Mouse (Mus musculus) hindbrain, embryonic 12.5 days (tissue): ENCODE results near the gene Gm12166. TPM values are rescaled to one million over a fixed set of nuclear protein-coding genes. Genes with fewer than 3 reads are reported as not detected.
A peak's percentile ranks its signal among the peaks of the same experiment; 100 is the strongest.
"Not testable (repeated sequence)": the region's sequence is repeated elsewhere in the genome, so short reads cannot be mapped to it uniquely, and the experiment has no call there.

Experiments
- ATAC-seq: fragments of 200-750 bp; cut with Nextera tagmentation; 2 replicates; pipeline ENCODE4 v1.8.0; 2017; ENCODE audit warnings: moderate TSS enrichment; ENCODE audit not compliant: low FRiP score
- H3K27ac ChIP-seq: fragments of 300-500 bp; sonication (generic); 2 replicates; pipeline ENCODE4 v1.5.1; 2016; ENCODE audit warnings: mild to moderate bottlenecking
- H3K27me3 ChIP-seq: fragments of 300-500 bp; sonication (generic); 2 replicates; pipeline ENCODE4 v1.6.1; 2016; ENCODE audit warnings: mild to moderate bottlenecking
- H3K36me3 ChIP-seq: fragments of 300-500 bp; sonication (generic); 2 replicates; pipeline ENCODE4 v1.6.1; 2016; ENCODE audit warnings: mild to moderate bottlenecking
- H3K4me1 ChIP-seq: fragments of 300-500 bp; sonication (generic); 2 replicates; pipeline ENCODE4 v1.6.1; 2016
- H3K4me2 ChIP-seq: fragments of 300-500 bp; sonication (generic); replicated peaks from 2 replicates; pipeline ENCODE4 v1.6.1; 2016; ENCODE audit warnings: mild to moderate bottlenecking
- H3K4me3 ChIP-seq: fragments of 300-500 bp; sonication (generic); 2 replicates; pipeline ENCODE4 v1.5.1; 2016; ENCODE audit warnings: mild to moderate bottlenecking
- H3K9ac ChIP-seq: fragments of 300-500 bp; sonication (generic); 2 replicates; pipeline ENCODE4 v1.6.1; 2016; ENCODE audit warnings: mild to moderate bottlenecking, moderate library complexity
- H3K9me3 ChIP-seq: fragments of 300-500 bp; sonication (generic); replicated peaks from 2 replicates; pipeline ENCODE4 v1.6.1; 2016; ENCODE audit warnings: mild to moderate bottlenecking
- WGBS: fragments of 180-500 bp; shearing (Covaris S2); methylation state at CpG from one replicate; pipeline ENCODE4 v1.1.7; 2016; 5-methylcytosine and 5-hydroxymethylcytosine counted together
- polyA plus RNA-seq: library from polyadenylated mRNA; unstranded; fragments of >200 nt; fragmentation: Nextera tagmentation; extraction: Ambion mirVana; gene quantifications from 2 replicates; pipeline ENCODE4 v1.2.1, GENCODE M21; 2016

Gene Gm12166
- 2.7 and 5.6 TPM in 2 replicates for polyA plus RNA-seq

GRCm38 (mm10) chr11:46052105-46052659 is at the start of gene Gm12166:
Gm12166 (minus strand) TSS chr11:46052321.
- H3K4me3 ChIP-seq, H3K27me3 ChIP-seq, H3K9ac ChIP-seq, H3K27ac ChIP-seq, H3K36me3 ChIP-seq, H3K9me3 ChIP-seq, ATAC-seq: not testable (repeated sequence)
- H3K4me1 ChIP-seq, result peaks cover 16% of the 10 kb centered on the region
- 36% methylated on average over 19 of the region's 19 CpGs for WGBS
- 0 out of 2 replicates have a peak within 1 kb of the TSS, but pooled peaks have one; percentile 13 for H3K4me2 ChIP-seq

DNA sequence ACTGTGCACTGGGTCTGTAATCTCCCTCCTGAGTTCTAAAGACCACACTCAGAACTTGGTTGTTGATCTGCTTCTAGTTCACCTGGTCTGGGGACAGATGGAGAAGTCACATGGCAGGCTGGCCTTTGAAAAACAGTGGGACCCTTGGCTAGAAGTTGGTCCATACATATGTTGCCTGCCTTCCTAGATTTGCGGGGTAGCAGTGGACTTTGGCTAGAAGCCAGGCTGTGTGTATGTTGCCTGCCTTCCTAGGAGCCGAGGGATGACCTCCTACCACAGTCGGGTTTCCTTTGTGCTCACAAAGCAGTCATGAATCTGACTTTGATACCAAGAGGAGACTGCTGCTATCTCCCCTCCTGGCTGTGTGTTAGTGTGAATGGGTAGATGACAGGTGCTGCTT is 44.9 kb upstream of the Gm12166 start:
- H3K27me3 ChIP-seq, result no peaks in the 10 kb centered on the region
- H3K27ac ChIP-seq, result no peak overlapping the region
- peaks cover 17% of the 10 kb centered on the region for H3K36me3 ChIP-seq
- no peak overlapping the region for H3K4me3 ChIP-seq
- WGBS, result 82% methylated on average over 3 of the region's 3 CpGs
- no peaks in the 10 kb centered on the region for H3K9me3 ChIP-seq
- no peak overlapping the region for H3K9ac ChIP-seq
- 0 out of 2 replicates have a peak, but pooled peaks cover 3% of the 10 kb centered on the region for H3K4me1 ChIP-seq
- ATAC-seq, result no peak
- no peak overlapping the region for H3K4me2 ChIP-seq

DNA sequence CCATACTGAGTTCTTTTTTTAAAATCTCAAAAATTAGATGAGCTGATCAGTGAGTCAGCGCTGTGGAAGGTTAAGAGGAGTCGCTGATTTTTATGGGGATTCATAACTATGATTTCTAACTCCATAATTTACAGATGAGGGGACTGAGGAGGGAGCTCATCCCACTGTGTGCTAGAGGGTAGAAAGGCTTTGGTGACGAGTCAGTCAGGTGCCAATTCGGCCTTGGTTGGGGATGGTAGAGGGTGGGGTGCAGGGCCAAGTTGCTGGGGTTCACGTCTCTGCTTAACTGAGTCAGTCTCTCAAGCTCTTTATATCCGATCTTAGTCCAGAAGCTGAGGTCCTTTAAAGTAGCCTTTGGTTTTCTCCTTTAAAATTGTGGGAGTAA is 44.1 kb upstream of the Gm12166 start:
- Histone ChIP-seq H3K27me3 (no peaks in the 10 kb centered on the region), H3K27ac (no peak overlapping the region), H3K9me3 (no peaks in the 10 kb centered on the region), H3K4me1 (0 out of 2 replicates have a peak, but pooled peaks cover 3% of the 10 kb centered on the region), H3K9ac (no peak overlapping the region), H3K4me3 (no peak overlapping the region), H3K36me3 (peaks cover 16% of the 10 kb centered on the region), H3K4me2 (no peak overlapping the region)
- 94% methylated on average over 6 of the region's 6 CpGs for WGBS
- no peak for ATAC-seq

DNA sequence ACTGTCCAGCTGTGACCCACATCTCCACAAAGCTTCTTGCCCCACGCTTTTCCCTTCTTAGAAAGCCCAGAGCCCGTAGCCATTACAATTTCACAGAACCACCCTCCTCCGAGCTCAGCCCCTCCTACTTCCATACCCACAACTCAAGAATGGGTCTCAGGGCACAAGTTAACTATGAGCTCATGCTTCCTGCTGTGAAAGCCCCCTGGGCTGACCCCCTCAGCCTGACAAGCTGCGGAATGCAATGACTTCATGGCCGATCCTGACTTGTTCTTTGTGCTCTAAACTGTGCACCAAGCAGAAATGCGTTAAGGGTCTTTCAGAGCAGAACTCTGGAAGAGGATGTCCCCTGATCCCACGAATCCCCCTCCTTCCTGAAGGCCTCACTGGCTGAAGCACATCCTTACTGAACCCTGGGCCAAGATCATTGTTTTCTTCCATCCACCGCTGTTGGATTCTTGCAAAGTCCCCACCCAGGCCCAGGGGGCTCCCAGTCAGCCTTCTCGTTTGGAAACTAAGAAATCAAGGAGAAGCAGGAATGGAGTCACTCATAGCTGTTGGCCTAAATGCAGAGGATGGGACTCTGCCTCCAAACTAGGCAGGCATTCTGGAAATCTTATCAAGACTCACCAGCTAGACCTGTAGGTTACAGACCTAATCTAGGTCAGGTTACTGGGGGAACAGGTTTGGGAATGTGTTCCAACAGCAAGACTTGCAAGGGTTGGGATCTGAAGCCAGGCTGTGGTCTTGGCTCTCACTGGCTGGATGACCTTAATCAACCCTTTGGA is 43.5 kb upstream of the Gm12166 start:
- peaks cover 11% of the 10 kb centered on the region for H3K36me3 ChIP-seq
- no peak overlapping the region for H3K9ac ChIP-seq
- no peaks in the 10 kb centered on the region for H3K27me3 ChIP-seq
- H3K4me3 ChIP-seq, result no peak overlapping the region
- H3K9me3 ChIP-seq, result no peaks in the 10 kb centered on the region
- 73% methylated on average over 9 of the region's 9 CpGs for WGBS
- no peak overlapping the region for H3K27ac ChIP-seq
- H3K4me1 ChIP-seq, result 0 out of 2 replicates have a peak, but pooled peaks cover 3% of the 10 kb centered on the region
- no peak for ATAC-seq
- H3K4me2 ChIP-seq, result no peak overlapping the region

GRCm38 (mm10) chr11:46092121-46092520 is 40.0 kb upstream of the Gm12166 start:
- H3K27ac ChIP-seq, result no peak overlapping the region
- ATAC-seq, result no peak
- WGBS, result 90% methylated on average over 4 of the region's 4 CpGs

GRCm38 (mm10) chr11:46090951-46091667 is 39.0 kb upstream of the Gm12166 start:
- Histone ChIP-seq H3K27me3 (no peaks in the 10 kb centered on the region), H3K36me3 (no peaks in the 10 kb centered on the region), H3K9me3 (no peaks in the 10 kb centered on the region), H3K27ac (no peak overlapping the region), H3K4me2 (no peak overlapping the region), H3K4me3 (no peak overlapping the region), H3K9ac (no peak overlapping the region), H3K4me1 (0 out of 2 replicates have a peak, but pooled peaks cover 3% of the 10 kb centered on the region)
- WGBS, result 79% methylated on average over 10 of the region's 10 CpGs
- no peak for ATAC-seq

More at GRCm38 (mm10) chr11:46092121-46092520, 40.0 kb upstream of the Gm12166 start:
- Histone ChIP-seq H3K9ac (no peak overlapping the region), H3K4me1 (0 out of 2 replicates have a peak, but pooled peaks cover 3% of the 10 kb centered on the region), H3K36me3 (no peaks in the 10 kb centered on the region), H3K27me3 (no peaks in the 10 kb centered on the region), H3K4me2 (no peak overlapping the region), H3K4me3 (no peak overlapping the region), H3K9me3 (no peaks in the 10 kb centered on the region)

DNA sequence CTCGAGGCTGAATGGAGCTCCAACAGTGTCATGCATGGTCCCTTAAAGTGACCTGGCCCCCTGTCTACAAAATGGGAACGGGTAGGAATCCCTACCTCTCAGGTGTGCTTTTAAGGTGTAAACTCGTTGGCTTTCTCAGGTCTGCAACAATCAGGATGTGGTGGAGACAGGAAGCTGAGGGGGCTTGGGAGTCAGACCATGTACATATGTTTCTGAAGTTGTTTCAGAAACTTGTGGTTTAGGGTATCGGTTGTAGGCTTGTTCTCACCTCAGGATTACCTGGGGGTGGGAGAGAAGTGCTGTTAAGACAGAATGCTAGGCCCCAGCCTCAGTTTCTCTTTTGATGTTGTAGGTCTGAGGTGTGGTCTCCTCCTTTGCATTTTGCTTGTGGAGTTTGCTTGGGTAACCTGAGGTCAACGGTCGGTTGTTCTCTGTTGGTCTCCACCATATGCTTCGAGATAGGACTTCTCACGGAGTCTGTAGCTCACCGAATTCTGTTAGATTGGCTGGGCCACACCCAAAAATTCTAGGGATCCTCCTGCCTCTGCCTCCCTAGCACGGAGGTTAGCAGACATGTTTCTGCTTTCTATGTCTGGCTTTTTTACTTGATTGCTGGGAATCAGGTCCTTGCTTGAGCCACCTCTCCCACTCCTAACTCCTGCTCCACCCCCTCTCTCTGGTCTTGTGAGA is 38.1 kb upstream of the Gm12166 start:
- WGBS, result 88% methylated on average over 10 of the region's 10 CpGs
- no peak for ATAC-seq
- H3K9me3 ChIP-seq, result no peaks in the 10 kb centered on the region
- H3K9ac ChIP-seq, result no peak overlapping the region
- no peak overlapping the region for H3K27ac ChIP-seq
- H3K36me3 ChIP-seq, result no peaks in the 10 kb centered on the region
- H3K4me2 ChIP-seq, result no peak overlapping the region
- H3K4me1 ChIP-seq, result no peaks in the 10 kb centered on the region
- no peaks in the 10 kb centered on the region for H3K27me3 ChIP-seq
- H3K4me3 ChIP-seq, result no peak overlapping the region

GRCm38 (mm10) chr11:46089081-46089713 is 37.1 kb upstream of the Gm12166 start:
- WGBS, result 69% methylated on average over 4 of the region's 4 CpGs
- H3K27ac ChIP-seq, result no peak overlapping the region

DNA sequence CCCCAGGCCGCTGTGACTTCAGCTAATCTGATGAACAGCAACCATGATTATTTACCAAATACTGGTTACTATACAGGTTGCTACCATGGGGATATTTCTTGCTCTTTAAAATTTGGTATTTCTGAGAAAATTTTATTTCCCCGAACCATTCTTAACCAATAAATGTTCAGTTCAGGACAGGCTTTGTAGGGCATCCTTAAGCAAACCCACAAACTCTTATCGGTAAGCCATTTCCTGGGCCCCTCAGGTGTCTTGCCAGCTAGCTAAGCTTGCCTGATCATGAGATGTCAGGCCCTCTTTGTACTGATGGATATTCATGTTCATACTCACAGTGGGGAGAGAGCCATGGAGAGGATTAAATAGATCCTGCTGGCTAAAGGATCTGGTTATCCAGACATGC is 34.3 kb upstream of the Gm12166 start:
- Histone ChIP-seq H3K27ac (no peak overlapping the region), H3K27me3 (no peaks in the 10 kb centered on the region), H3K4me3 (no peak overlapping the region), H3K4me2 (no peak overlapping the region), H3K36me3 (0 out of 2 replicates have a peak, but pooled peaks cover 5% of the 10 kb centered on the region), H3K9ac (no peak overlapping the region), H3K9me3 (no peaks in the 10 kb centered on the region), H3K4me1 (no peaks in the 10 kb centered on the region; the same call in 1 of the 2 replicates)
- no peak for ATAC-seq
- 89% methylated on average over 3 of the region's 3 CpGs for WGBS

More at GRCm38 (mm10) chr11:46089081-46089713, 37.1 kb upstream of the Gm12166 start:
- Histone ChIP-seq H3K27me3 (no peaks in the 10 kb centered on the region), H3K9ac (no peak overlapping the region), H3K9me3 (no peaks in the 10 kb centered on the region), H3K36me3 (0 out of 2 replicates have a peak, but pooled peaks cover under 1% of the 10 kb centered on the region), H3K4me3 (no peak overlapping the region), H3K4me2 (no peak overlapping the region), H3K4me1 (no peaks in the 10 kb centered on the region; the same call in 1 of the 2 replicates)
- no peak for ATAC-seq

- no peaks in the 10 kb centered on the region; the same call in 1 of the 2 replicates for H3K4me1 ChIP-seq
- WGBS, result 93% methylated on average over 10 of the region's 10 CpGs
- H3K27ac ChIP-seq, result no peak overlapping the region
- H3K9ac ChIP-seq, result no peak overlapping the region
- no peak for ATAC-seq
- H3K9me3 ChIP-seq, result no peaks in the 10 kb centered on the region
- H3K27me3 ChIP-seq, result no peaks in the 10 kb centered on the region
- no peak overlapping the region for H3K4me2 ChIP-seq
- H3K4me3 ChIP-seq, result no peak overlapping the region
- H3K36me3 ChIP-seq, result 0 out of 2 replicates have a peak, but pooled peaks cover 5% of the 10 kb centered on the region
Measured at GRCm38 (mm10) chr11:46085398-46086163, 33.5 kb upstream of the Gm12166 start.

GRCm38 (mm10) chr11:46084568-46084967 is 32.4 kb upstream of the Gm12166 start:
- WGBS, result 76% methylated on average over 3 of the region's 3 CpGs
- H3K9ac ChIP-seq, result no peak overlapping the region
- no peak overlapping the region for H3K4me2 ChIP-seq
- H3K4me3 ChIP-seq, result no peak overlapping the region
- H3K27me3 ChIP-seq, result no peaks in the 10 kb centered on the region
- H3K36me3 ChIP-seq, result 0 out of 2 replicates have a peak, but pooled peaks cover 5% of the 10 kb centered on the region
- H3K4me1 ChIP-seq, result no peaks in the 10 kb centered on the region; the same call in 1 of the 2 replicates
- H3K27ac ChIP-seq, result no peak overlapping the region
- no peaks in the 10 kb centered on the region for H3K9me3 ChIP-seq
- no peak for ATAC-seq
